Mouse (Mus musculus) stomach, adult 2 months (tissue): ENCODE data around the gene Kpnb1. TPM values are rescaled to one million over a fixed set of nuclear protein-coding genes. Genes with fewer than 3 reads are reported as not detected.

Experiments
- polyA plus RNA-seq: library from polyadenylated mRNA; depleted of rRNA; stranded (reverse); fragments of >200 nt; gene quantifications from 2 replicates; pipeline ENCODE4 v1.2.3, GENCODE M21; 2012; rRNA removed

The Kpnb1 gene
- 3.2 and 5.2 TPM in 2 replicates for polyA plus RNA-seq

DNA sequence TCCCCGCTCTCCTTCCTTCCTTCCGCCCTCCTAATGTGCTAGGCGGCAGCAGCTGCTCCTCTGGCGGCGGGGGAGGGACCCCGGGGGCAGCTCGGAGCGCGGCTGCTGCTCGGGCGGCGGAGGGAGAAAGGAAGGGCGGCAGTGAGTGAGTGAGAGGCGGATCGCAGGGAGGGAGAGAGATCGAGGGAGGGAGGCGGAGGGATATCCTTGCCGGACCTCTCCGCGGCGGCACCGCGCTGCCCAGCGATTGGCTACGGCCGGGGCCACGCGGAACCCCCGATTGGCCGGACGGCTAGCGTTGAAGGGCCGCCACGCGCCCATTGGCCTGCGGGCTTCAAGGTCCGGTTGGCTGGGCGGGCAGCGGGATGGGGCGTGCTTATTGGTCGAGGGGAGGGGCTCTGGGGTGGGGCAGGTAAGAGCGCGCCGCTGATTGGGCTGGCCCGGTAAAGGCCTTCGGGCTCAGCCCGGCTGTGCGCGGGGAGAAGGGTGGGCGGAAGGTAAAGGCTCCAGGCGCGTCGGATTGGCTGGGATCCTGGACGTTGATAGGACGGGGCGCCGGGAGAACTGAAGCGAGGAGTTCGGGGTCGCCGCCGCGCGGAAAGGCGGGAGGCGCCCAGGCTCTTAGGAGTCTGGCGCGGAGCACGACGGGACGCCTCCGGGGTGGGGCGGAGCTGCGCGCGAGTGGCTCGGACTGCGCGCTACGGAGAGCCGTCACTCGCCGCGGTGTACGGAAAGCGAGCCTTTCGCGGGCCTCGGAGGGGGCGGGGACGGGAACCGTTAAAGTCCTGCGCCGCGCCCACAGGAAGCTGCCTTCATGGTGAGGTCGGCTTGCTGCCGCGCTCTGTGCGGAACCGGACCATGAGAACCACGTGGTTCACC is at the start of gene Kpnb1:
TSS of gene Kpnb1 (minus strand) at position 118 of the 879 bp plus-strand sequence.

DNA sequence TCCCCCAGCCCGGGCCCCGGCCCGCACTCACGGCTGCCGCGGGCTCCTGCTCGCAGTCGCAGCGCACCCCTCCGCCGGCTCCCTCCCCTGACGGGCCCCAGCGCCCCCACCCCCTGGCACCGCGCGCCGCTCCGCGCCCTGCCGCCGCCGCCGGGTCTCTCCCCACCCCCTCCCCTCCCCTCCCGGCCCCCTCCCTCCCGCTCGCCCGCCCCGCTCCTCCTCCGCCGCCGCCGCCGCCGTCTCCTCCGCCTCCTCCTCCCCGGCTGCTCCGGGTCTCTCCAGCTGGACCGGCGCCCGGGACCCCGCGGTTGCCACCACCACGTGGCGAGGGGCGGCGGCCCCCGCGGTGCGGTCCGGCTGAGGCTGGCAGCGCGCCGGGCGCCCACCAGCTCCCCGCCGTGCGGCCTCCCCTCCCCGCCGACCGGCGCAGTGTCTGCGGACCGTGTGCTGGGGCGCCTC is 36.3 kb downstream of the Kpnb1 start, which contains the start of gene Tbkbp1:
TSS of gene Tbkbp1 (minus strand) at position 153 of the 459 bp plus-strand sequence.

DNA sequence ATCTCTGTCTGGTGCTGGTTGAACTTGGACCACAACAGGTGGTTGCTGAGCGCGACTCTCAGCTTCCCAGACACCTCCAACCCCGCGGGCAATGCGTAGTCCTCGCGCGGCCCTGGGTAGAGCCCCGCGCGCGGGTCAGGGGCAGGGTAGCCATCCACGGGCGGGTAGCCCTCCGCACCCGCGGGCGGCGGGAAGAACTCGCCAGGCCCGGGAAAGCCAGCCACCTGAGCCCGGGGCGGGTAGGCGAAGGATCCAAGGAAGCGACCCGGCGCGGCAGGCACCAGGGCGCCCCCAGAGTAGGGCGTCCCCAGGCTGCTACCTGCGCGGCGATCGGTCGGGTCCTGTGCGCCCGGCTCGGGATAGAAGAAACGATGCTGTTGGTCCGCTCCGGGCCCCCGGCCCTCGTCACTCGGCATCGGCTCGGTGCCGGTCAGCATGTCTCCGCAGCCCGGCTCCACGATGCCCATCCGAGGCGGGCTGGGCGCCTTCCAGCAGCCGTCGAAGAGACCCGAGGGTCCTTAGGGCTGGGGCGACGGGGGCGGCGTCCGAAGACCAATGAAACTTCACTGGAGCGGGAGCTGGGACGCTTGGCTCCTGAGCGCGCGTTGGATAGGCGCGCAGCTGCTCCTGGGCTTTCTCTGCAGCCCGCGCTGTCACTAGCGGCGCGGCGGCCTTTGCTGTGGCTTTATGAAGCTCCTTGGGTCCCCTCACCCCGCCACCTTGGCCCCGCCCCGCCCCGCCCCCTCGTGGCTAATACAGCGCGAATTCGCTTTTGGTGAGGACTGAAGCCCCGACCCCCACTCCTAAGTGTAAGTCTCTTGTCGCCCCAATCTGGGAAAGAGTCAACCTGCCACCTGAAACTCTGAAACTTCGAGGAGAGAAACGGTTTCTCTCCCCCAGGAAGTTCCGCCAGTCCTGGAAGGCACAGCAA is 72.7 kb downstream of the Kpnb1 start, which contains the start of gene Tbx21:
TSS of gene Tbx21 (minus strand) at position 661 of the 931 bp plus-strand sequence.

Other genes starting within 250 kb of the Kpnb1 start
- 21.5 and 27.7 TPM in 2 replicates for gene Pnpo, start 243.9 kb downstream of the Kpnb1 start, polyA plus RNA-seq
- gene Sp2, start 204.9 kb downstream of the Kpnb1 start, polyA plus RNA-seq: 7.1 and 8.2 TPM in 2 replicates
- 6.1 and 13.7 TPM in 2 replicates for gene Sp6, start 174.5 kb downstream of the Kpnb1 start, polyA plus RNA-seq
- 8.8 and 9.4 TPM in 2 replicates for gene Scrn2, start 157.9 kb downstream of the Kpnb1 start, polyA plus RNA-seq
- gene Lrrc46, start 146.5 kb downstream of the Kpnb1 start, polyA plus RNA-seq: 0.05 and 0.15 TPM in 2 replicates
- 50.6 and 76.1 TPM in 2 replicates for gene Mrpl10, start 146.3 kb downstream of the Kpnb1 start, polyA plus RNA-seq
- gene Osbpl7, start 137.3 kb downstream of the Kpnb1 start, polyA plus RNA-seq: 9.0 and 10.4 TPM in 2 replicates
- gene Tbx21, start 72.5 kb downstream of the Kpnb1 start, polyA plus RNA-seq: 0.10 and 0.19 TPM in 2 replicates
- 7.1 and 11.6 TPM in 2 replicates for gene Tbkbp1, start 36.4 kb downstream of the Kpnb1 start, polyA plus RNA-seq
- 11.7 and 12.8 TPM in 2 replicates for gene Npepps, start 92.8 kb upstream of the Kpnb1 start, polyA plus RNA-seq
- gene Mrpl45, start 127.8 kb upstream of the Kpnb1 start, polyA plus RNA-seq: 4.4 and 5.0 TPM in 2 replicates
- 0.03 TPM in 2 replicates for gene Gpr179, start 164.2 kb upstream of the Kpnb1 start, polyA plus RNA-seq
- gene Socs7, start 174.7 kb upstream of the Kpnb1 start, polyA plus RNA-seq: 2.8 and 3.5 TPM in 2 replicates
- gene Arhgap23, start 227.7 kb upstream of the Kpnb1 start, polyA plus RNA-seq: 16.7 and 28.1 TPM in 2 replicates